Mouse (Mus musculus): Measurements from ENCODE around the gene Tbp. TPM values are rescaled to one million over a fixed set of nuclear protein-coding genes. Genes with fewer than 3 reads are reported as not detected.

The Tbp gene
- polyA plus RNA-seq, 1 experiment from 2014 or later, result 40.0 TPM

Other genes with a start within 250 kb of the Tbp start
- gene Dll1, start 123.0 kb upstream of the Tbp start, polyA plus RNA-seq (2014; fragmentation: Nextera tagmentation; extraction: Ambion mirVana), result 5.4 and 6.3 TPM in 2 replicates
- gene Fam120b, start 103.7 kb upstream of the Tbp start, polyA plus RNA-seq (2014; fragmentation: Nextera tagmentation; extraction: Ambion mirVana), result 16.7 and 19.1 TPM in 2 replicates
- 223 and 233 TPM in 2 replicates for gene Psmb1, start 137 bp upstream of the Tbp start, polyA plus RNA-seq (2014; fragmentation: Nextera tagmentation; extraction: Ambion mirVana)
- gene Pdcd2, start 27.4 kb downstream of the Tbp start, polyA plus RNA-seq (2014; fragmentation: Nextera tagmentation; extraction: Ambion mirVana), result 30.1 and 33.4 TPM in 2 replicates
- 1.0 and 1.2 TPM in 2 replicates for gene Prdm9, start 64.5 kb downstream of the Tbp start, polyA plus RNA-seq (2014; fragmentation: Nextera tagmentation; extraction: Ambion mirVana)
- gene Chd1, start 205.1 kb downstream of the Tbp start, polyA plus RNA-seq (2014; fragmentation: Nextera tagmentation; extraction: Ambion mirVana), result 17.1 and 26.2 TPM in 2 replicates

Data from heart, embryonic 11.5 days (tissue).